Mouse (Mus musculus): Measurements from ENCODE around the gene Ldlrap1.

Gene Ldlrap1

GRCm38 (mm10) chr4:134704590-134704989 is 63.2 kb downstream of the Ldlrap1 start:
- DNase-seq (ENCODE audit: low spot score): no peak

GRCm38 (mm10) chr4:134703835-134704546 is 63.8 kb downstream of the Ldlrap1 start, which contains the start of gene Man1c1:
Man1c1 (minus strand) TSS chr4:134704290.
- peak; percentile 96 for DNase-seq (ENCODE audit: low spot score)

- no peak for DNase-seq (ENCODE audit: low spot score)
These were observed 64.6 kb downstream of the Ldlrap1 start for GRCm38 (mm10) chr4:134702981-134703834.

GRCm38 (mm10) chr4:134701934-134702333 is 65.9 kb downstream of the Ldlrap1 start:
- no peak for DNase-seq (ENCODE audit: low spot score)

- no peak for DNase-seq (ENCODE audit: low spot score)
These were observed 66.9 kb downstream of the Ldlrap1 start for GRCm38 (mm10) chr4:134700911-134701310.

GRCm38 (mm10) chr4:134693202-134693940 is 74.5 kb downstream of the Ldlrap1 start:
- no peak for DNase-seq (ENCODE audit: low spot score)

GRCm38 (mm10) chr4:134692388-134692787 is 75.4 kb downstream of the Ldlrap1 start:
- no peak for DNase-seq (ENCODE audit: low spot score)
